Mouse (Mus musculus): ENCODE measurements around the gene Arhgap35. TPM values are rescaled to one million over a fixed set of nuclear protein-coding genes. Genes with fewer than 3 reads are reported as not detected.
A peak's percentile ranks its signal among the peaks of the same experiment; 100 is the strongest.

Arhgap35 gene
- polyA plus RNA-seq, 1 experiment from 2014 or later, result 31.0 TPM

GRCm38 (mm10) chr7:16453118-16453711 lies 161.6 kb downstream of the Arhgap35 start:
- H3K4me1 ChIP-seq (ENCODE audit: control insufficient read depth, insufficient read depth, low read length), result peaks cover 3% of the 10 kb centered on the region; the same call in 1 of the 2 replicates
- peak; percentile 70 for ATAC-seq (ENCODE audit: insufficient number of reproducible peaks, low FRiP score, low TSS enrichment, low read depth)
- WGBS, result under 1% methylated on average over 23 of the region's 23 CpGs

GRCm38 (mm10) chr7:16452587-16453073 lies 162.2 kb downstream of the Arhgap35 start, which contains the start of gene Tmem160:
Gene Tmem160 (plus strand): TSS chr7:16452779.
- WGBS, result under 1% methylated on average over 30 of the region's 30 CpGs
- ATAC-seq (ENCODE audit: insufficient number of reproducible peaks, low FRiP score, low TSS enrichment, low read depth) (peak; percentile 96), DNase-seq (ENCODE audit: low spot score) (peak; percentile 89)
- H3K4me3 ChIP-seq (ENCODE audit: low read depth, low read length), result peak within 1 kb of the TSS; percentile 79
- no peaks in the 10 kb centered on the region for H3K9me3 ChIP-seq (ENCODE audit: control insufficient read depth, low read length)
- peak within 1 kb of the TSS; percentile 74 for H3K9ac ChIP-seq (ENCODE audit: low read length)
- H3K27me3 ChIP-seq (ENCODE audit: control insufficient read depth, insufficient read depth, low read length), result no peaks in the 10 kb centered on the region
- no peaks in the 10 kb centered on the region for H3K36me3 ChIP-seq (ENCODE audit: control insufficient read depth, insufficient read depth, low read length)
- no peak within 1 kb of the TSS; the same call in 1 of the 2 replicates for H3K27ac ChIP-seq (replicated peaks; ENCODE audit: low read depth, low read length)
- peak within 1 kb of the TSS; percentile 93 for H3K4me2 ChIP-seq (ENCODE audit: low read depth, severe bottlenecking)
- peaks cover 3% of the 10 kb centered on the region; the same call in 1 of the 2 replicates for H3K4me1 ChIP-seq (ENCODE audit: control insufficient read depth, insufficient read depth, low read length)

More at GRCm38 (mm10) chr7:16453118-16453711, 161.6 kb downstream of the Arhgap35 start:
- Histone ChIP-seq H3K27me3 (ENCODE audit: control insufficient read depth, insufficient read depth, low read length) (no peaks in the 10 kb centered on the region), H3K4me3 (ENCODE audit: low read depth, low read length) (peak overlapping the region; percentile 79), H3K27ac (replicated peaks; ENCODE audit: low read depth, low read length) (no peak overlapping the region; the same call in 1 of the 2 replicates), H3K9me3 (ENCODE audit: control insufficient read depth, low read length) (0 out of 2 replicates have a peak, but pooled peaks cover under 1% of the 10 kb centered on the region), H3K4me2 (ENCODE audit: low read depth, severe bottlenecking) (peak overlapping the region; percentile 93), H3K36me3 (ENCODE audit: control insufficient read depth, insufficient read depth, low read length) (no peaks in the 10 kb centered on the region), H3K9ac (ENCODE audit: low read length) (peak overlapping the region; percentile 74)
- peak; percentile 65 for DNase-seq (ENCODE audit: low spot score)

GRCm38 (mm10) chr7:16451656-16452055 lies 163.1 kb downstream of the Arhgap35 start:
- Histone ChIP-seq H3K36me3 (ENCODE audit: control insufficient read depth, insufficient read depth, low read length) (no peaks in the 10 kb centered on the region), H3K4me2 (ENCODE audit: low read depth, severe bottlenecking) (no peak overlapping the region), H3K9me3 (ENCODE audit: control insufficient read depth, low read length) (no peaks in the 10 kb centered on the region), H3K27ac (replicated peaks; ENCODE audit: low read depth, low read length) (no peak overlapping the region), H3K4me3 (ENCODE audit: low read depth, low read length) (no peak overlapping the region), H3K27me3 (ENCODE audit: control insufficient read depth, insufficient read depth, low read length) (no peaks in the 10 kb centered on the region), H3K9ac (ENCODE audit: low read length) (no peak overlapping the region), H3K4me1 (ENCODE audit: control insufficient read depth, insufficient read depth, low read length) (peaks cover 3% of the 10 kb centered on the region; the same call in 1 of the 2 replicates)
- WGBS, result 76% methylated on average over 6 of the region's 6 CpGs
- no peak for ATAC-seq (ENCODE audit: insufficient number of reproducible peaks, low FRiP score, low TSS enrichment, low read depth)
- no peak for DNase-seq (ENCODE audit: low spot score)

Other genes starting within 250 kb of the Arhgap35 start
- gene Sae1, start 227.2 kb downstream of the Arhgap35 start, polyA plus RNA-seq (2014; fragmentation: Nextera tagmentation; extraction: Ambion mirVana), result 434 and 441 TPM in 2 replicates
- 18.6 and 20.0 TPM in 2 replicates for gene Zc3h4, start 214.1 kb downstream of the Arhgap35 start, polyA plus RNA-seq (2014; fragmentation: Nextera tagmentation; extraction: Ambion mirVana)
- gene Tmem160, start 162.2 kb downstream of the Arhgap35 start, polyA plus RNA-seq (2014; fragmentation: Nextera tagmentation; extraction: Ambion mirVana), result 62.0 and 71.4 TPM in 2 replicates
- 0.10 TPM in 1 of 2 replicates, not detected in the other for gene Npas1, start 137.3 kb downstream of the Arhgap35 start, polyA plus RNA-seq (2014; fragmentation: Nextera tagmentation; extraction: Ambion mirVana)
- not detected in 2 replicates for gene Ceacam15, start 60.7 kb upstream of the Arhgap35 start, polyA plus RNA-seq (2014; fragmentation: Nextera tagmentation; extraction: Ambion mirVana)
- gene Ceacam9, start 106.9 kb upstream of the Arhgap35 start, polyA plus RNA-seq (2014; fragmentation: Nextera tagmentation; extraction: Ambion mirVana), result not detected in 2 replicates
- 261 and 266 TPM in 2 replicates for gene Ap2s1, start 123.4 kb upstream of the Arhgap35 start, polyA plus RNA-seq (2014; fragmentation: Nextera tagmentation; extraction: Ambion mirVana)
- 28.5 and 30.9 TPM in 2 replicates for gene Slc1a5, start 166.3 kb upstream of the Arhgap35 start, polyA plus RNA-seq (2014; fragmentation: Nextera tagmentation; extraction: Ambion mirVana)
- 125 and 128 TPM in 2 replicates for gene Strn4, start 200.9 kb upstream of the Arhgap35 start, polyA plus RNA-seq (2014; fragmentation: Nextera tagmentation; extraction: Ambion mirVana)
- gene Fkrp, start 201.7 kb upstream of the Arhgap35 start, polyA plus RNA-seq (2014; fragmentation: Nextera tagmentation; extraction: Ambion mirVana), result 25.4 and 29.3 TPM in 2 replicates
- 16.6 and 16.8 TPM in 2 replicates for gene Prkd2, start 227.9 kb upstream of the Arhgap35 start, polyA plus RNA-seq (2014; fragmentation: Nextera tagmentation; extraction: Ambion mirVana)